Mouse (Mus musculus): ENCODE data around the gene Nlrp3.
A peak's percentile ranks its signal among the peaks of the same experiment; 100 is the strongest.

GRCm38 (mm10) chr11:59526472-59527080 is 14.8 kb upstream of the Nlrp3 start, which contains the start of gene Zkscan17:
- TF ChIP-seq EP300 (IDR thresholded peaks at IDR 0.05; ENCODE audit: low read depth), result no peak
- TF ChIP-seq CTCF (IDR thresholded peaks at IDR 0.05; ENCODE audit: low read depth), result peak; percentile 42

All from liver, postnatal 0 days (tissue).